Mouse (Mus musculus) liver, embryonic 15.5 days (tissue): Measurements from ENCODE around the gene Mad2l1bp. TPM values are rescaled to one million over a fixed set of nuclear protein-coding genes. Genes with fewer than 3 reads are reported as not detected.

Experiments used
- ATAC-seq: fragments of 200-750 bp; cut with Nextera tagmentation; 2 replicates; pipeline ENCODE4 v1.8.0; 2017; ENCODE audit warnings: moderate number of reproducible peaks, mild to moderate bottlenecking, moderate library complexity; ENCODE audit not compliant: insufficient read depth
- H3K27ac ChIP-seq: fragments of 300-500 bp; sonication (generic); replicated peaks from 2 replicates; pipeline ENCODE4 v1.5.1; 2015; ENCODE audit warnings: mild to moderate bottlenecking, inconsistent platforms
- H3K27me3 ChIP-seq: fragments of 300-500 bp; sonication (generic); 2 replicates; pipeline ENCODE4 v1.6.1; 2015; ENCODE audit warnings: mild to moderate bottlenecking, inconsistent platforms
- H3K36me3 ChIP-seq: fragments of 300-500 bp; sonication (generic); replicated peaks from 2 replicates; pipeline ENCODE4 v1.6.1; 2015; ENCODE audit warnings: moderate library complexity, mild to moderate bottlenecking, inconsistent platforms
- H3K4me1 ChIP-seq: fragments of 300-500 bp; sonication (generic); replicated peaks from 2 replicates; pipeline ENCODE4 v1.6.1; 2015; ENCODE audit warnings: inconsistent platforms
- H3K4me2 ChIP-seq: fragments of 300-500 bp; sonication (generic); 2 replicates; pipeline ENCODE4 v1.6.1; 2015; ENCODE audit warnings: moderate library complexity, mild to moderate bottlenecking, inconsistent platforms
- H3K4me3 ChIP-seq: fragments of 300-500 bp; sonication (generic); replicated peaks from 2 replicates; pipeline ENCODE4 v1.5.1; 2015; ENCODE audit warnings: mild to moderate bottlenecking, inconsistent platforms
- H3K9ac ChIP-seq: fragments of 300-500 bp; sonication (generic); 2 replicates; pipeline ENCODE4 v1.6.1; 2015; ENCODE audit warnings: moderate library complexity, mild to moderate bottlenecking, inconsistent platforms
- H3K9me3 ChIP-seq: fragments of 300-500 bp; sonication (generic); replicated peaks from 2 replicates; pipeline ENCODE4 v1.6.1; 2016; ENCODE audit warnings: inconsistent platforms
- WGBS: fragments of 180-500 bp; shearing (Covaris S2); methylation state at CpG from one replicate; pipeline ENCODE4 v1.1.7; 2015; ENCODE audit warnings: mixed read lengths; ENCODE audit not compliant: insufficient replicate concordance; 5-methylcytosine and 5-hydroxymethylcytosine counted together
- polyA plus RNA-seq: library from polyadenylated mRNA; unstranded; fragments of >200 nt; fragmentation: Nextera tagmentation; extraction: Ambion mirVana; gene quantifications from 2 replicates; pipeline ENCODE4 v1.2.1, GENCODE M21; 2015

The Mad2l1bp gene
- polyA plus RNA-seq, 1 experiment from 2014 or later = 42.5 TPM

GRCm38 (mm10) chr17:46123953-46124700 is 29.2 kb downstream of the Mad2l1bp start:
- Histone ChIP-seq H3K9ac (no peak overlapping the region), H3K27me3 (no peaks in the 10 kb centered on the region), H3K27ac (no peak overlapping the region), H3K4me2 (no peak overlapping the region), H3K4me3 (no peak overlapping the region), H3K4me1 (no peaks in the 10 kb centered on the region), H3K9me3 (no peaks in the 10 kb centered on the region), H3K36me3 (peaks cover 84% of the 10 kb centered on the region)
- 79% methylated on average over 12 of the region's 12 CpGs for WGBS
- no peak for ATAC-seq

- H3K27ac ChIP-seq = no peak overlapping the region
- WGBS = 78% methylated on average over 4 of the region's 4 CpGs
- no peak overlapping the region for H3K9ac ChIP-seq
- H3K4me1 ChIP-seq = no peaks in the 10 kb centered on the region
- H3K4me3 ChIP-seq = no peak overlapping the region
- no peaks in the 10 kb centered on the region for H3K9me3 ChIP-seq
- H3K27me3 ChIP-seq = no peaks in the 10 kb centered on the region
- ATAC-seq = no peak
- no peak overlapping the region for H3K4me2 ChIP-seq
- H3K36me3 ChIP-seq = peaks cover 84% of the 10 kb centered on the region
Measured at GRCm38 (mm10) chr17:46123285-46123684, 30.1 kb downstream of the Mad2l1bp start.

GRCm38 (mm10) chr17:46122791-46123190 is 30.6 kb downstream of the Mad2l1bp start:
- Histone ChIP-seq H3K27ac (no peak overlapping the region), H3K9me3 (no peaks in the 10 kb centered on the region), H3K9ac (no peak overlapping the region), H3K4me2 (no peak overlapping the region), H3K27me3 (no peaks in the 10 kb centered on the region), H3K36me3 (peaks cover 84% of the 10 kb centered on the region), H3K4me1 (no peaks in the 10 kb centered on the region), H3K4me3 (no peak overlapping the region)
- 82% methylated on average over 4 of the region's 4 CpGs for WGBS
- ATAC-seq = no peak

- no peak for ATAC-seq
- H3K27ac ChIP-seq = no peak overlapping the region
- no peak overlapping the region for H3K4me2 ChIP-seq
- 82% methylated on average over 10 of the region's 10 CpGs for WGBS
- no peaks in the 10 kb centered on the region; the same call in 1 of the 2 replicates for H3K4me1 ChIP-seq
- H3K27me3 ChIP-seq = no peaks in the 10 kb centered on the region
- no peaks in the 10 kb centered on the region for H3K9me3 ChIP-seq
- H3K4me3 ChIP-seq = no peak overlapping the region
- peaks cover 59% of the 10 kb centered on the region for H3K36me3 ChIP-seq
- H3K9ac ChIP-seq = no peak overlapping the region
Measured at GRCm38 (mm10) chr17:46119641-46120040, 33.7 kb downstream of the Mad2l1bp start.

GRCm38 (mm10) chr17:46118423-46118850 is 34.9 kb downstream of the Mad2l1bp start:
- no peak overlapping the region for H3K9ac ChIP-seq
- WGBS = 78% methylated on average over 4 of the region's 4 CpGs
- H3K4me1 ChIP-seq = no peaks in the 10 kb centered on the region; the same call in 1 of the 2 replicates
- no peak for ATAC-seq
- H3K27me3 ChIP-seq = no peaks in the 10 kb centered on the region
- peaks cover 48% of the 10 kb centered on the region for H3K36me3 ChIP-seq
- H3K9me3 ChIP-seq = no peaks in the 10 kb centered on the region
- H3K4me2 ChIP-seq = no peak overlapping the region
- no peak overlapping the region for H3K27ac ChIP-seq
- H3K4me3 ChIP-seq = no peak overlapping the region

GRCm38 (mm10) chr17:46117623-46118422 is 35.5 kb downstream of the Mad2l1bp start:
- no peak for ATAC-seq
- H3K4me3 ChIP-seq = no peak overlapping the region
- WGBS = 82% methylated on average over 13 of the region's 13 CpGs

GRCm38 (mm10) chr17:46116881-46117280 is 36.5 kb downstream of the Mad2l1bp start:
- H3K27ac ChIP-seq = no peak overlapping the region
- 74% methylated on average over 3 of the region's 3 CpGs for WGBS

More at GRCm38 (mm10) chr17:46117623-46118422, 35.5 kb downstream of the Mad2l1bp start:
- H3K9me3 ChIP-seq = no peaks in the 10 kb centered on the region
- no peak overlapping the region for H3K9ac ChIP-seq
- H3K27me3 ChIP-seq = no peaks in the 10 kb centered on the region
- H3K4me1 ChIP-seq = no peaks in the 10 kb centered on the region; the same call in 1 of the 2 replicates
- H3K36me3 ChIP-seq = peaks cover 42% of the 10 kb centered on the region
- no peak overlapping the region for H3K4me2 ChIP-seq
- no peak overlapping the region for H3K27ac ChIP-seq

GRCm38 (mm10) chr17:46116138-46116537 is 37.2 kb downstream of the Mad2l1bp start:
- H3K27me3 ChIP-seq = no peaks in the 10 kb centered on the region
- no peak overlapping the region for H3K27ac ChIP-seq
- peaks cover 16% of the 10 kb centered on the region for H3K4me1 ChIP-seq
- peaks cover 31% of the 10 kb centered on the region for H3K36me3 ChIP-seq
- ATAC-seq = no peak
- no peak overlapping the region for H3K4me2 ChIP-seq
- H3K9me3 ChIP-seq = no peaks in the 10 kb centered on the region
- WGBS = 80% methylated on average over 11 of the region's 11 CpGs
- no peak overlapping the region for H3K9ac ChIP-seq
- H3K4me3 ChIP-seq = no peak overlapping the region

More at GRCm38 (mm10) chr17:46116881-46117280, 36.5 kb downstream of the Mad2l1bp start:
- no peaks in the 10 kb centered on the region for H3K9me3 ChIP-seq
- H3K36me3 ChIP-seq = peaks cover 34% of the 10 kb centered on the region
- no peak overlapping the region for H3K9ac ChIP-seq
- peaks cover 9% of the 10 kb centered on the region for H3K4me1 ChIP-seq
- no peak overlapping the region for H3K4me2 ChIP-seq
- no peak overlapping the region for H3K4me3 ChIP-seq
- no peaks in the 10 kb centered on the region for H3K27me3 ChIP-seq
- ATAC-seq = no peak

GRCm38 (mm10) chr17:46115489-46115888 is 37.9 kb downstream of the Mad2l1bp start:
- Histone ChIP-seq H3K36me3 (peaks cover 31% of the 10 kb centered on the region), H3K27me3 (no peaks in the 10 kb centered on the region), H3K9ac (no peak overlapping the region), H3K4me2 (no peak overlapping the region), H3K27ac (no peak overlapping the region), H3K4me3 (no peak overlapping the region), H3K4me1 (peaks cover 18% of the 10 kb centered on the region), H3K9me3 (no peaks in the 10 kb centered on the region)
- ATAC-seq = no peak
- 43% methylated on average over 2 of the region's 2 CpGs for WGBS

- peak within 1 kb of the TSS; percentile 68 for H3K9ac ChIP-seq
- ATAC-seq = peak; percentile 79
- H3K4me2 ChIP-seq = peak within 1 kb of the TSS; percentile 91
- no peaks in the 10 kb centered on the region for H3K9me3 ChIP-seq
- peak within 1 kb of the TSS; percentile 75 for H3K4me3 ChIP-seq
- peak within 1 kb of the TSS; percentile 64; the same call in 1 of the 2 replicates for H3K27ac ChIP-seq
- 4% methylated on average over 38 of the region's 38 CpGs for WGBS
- H3K27me3 ChIP-seq = peaks cover 23% of the 10 kb centered on the region
- peaks cover 21% of the 10 kb centered on the region for H3K4me1 ChIP-seq
- H3K36me3 ChIP-seq = no peaks in the 10 kb centered on the region
Measured at GRCm38 (mm10) chr17:46110402-46111289, 42.7 kb downstream of the Mad2l1bp start, which contains the start of gene Mrps18a. TSS of gene Mrps18a (plus strand) at chr17:46110986.
